Mouse (Mus musculus): Measurements from ENCODE around the gene Ccr10.

DNA sequence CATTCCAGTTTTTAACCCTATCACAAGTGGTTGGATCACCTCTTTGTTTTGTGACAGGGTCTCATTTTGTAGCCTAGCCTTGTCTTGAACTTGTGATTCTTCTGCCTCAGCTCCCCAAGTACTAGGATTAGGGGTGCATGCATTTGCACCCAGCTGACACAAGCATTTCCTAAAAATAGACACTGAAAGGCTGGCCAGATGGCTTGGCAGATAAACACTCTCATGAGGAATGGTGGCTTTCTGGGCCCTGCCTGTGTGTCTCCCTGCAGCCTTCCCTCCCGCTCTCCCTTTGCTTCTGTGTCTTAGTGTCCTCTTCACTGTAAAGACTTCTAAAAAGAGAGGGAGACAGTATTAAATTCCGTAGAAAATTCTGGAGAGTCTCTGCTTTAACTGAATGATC lies 44.1 kb downstream of the Ccr10 start:
- TF ChIP-seq CTCF (IDR thresholded peaks at IDR 0.05; ENCODE audit: control insufficient read depth, insufficient read depth, insufficient replicate concordance, low read depth, low read length) (no peak), POLR2A (IDR thresholded peaks at IDR 0.05; ENCODE audit: control insufficient read depth, low read depth, low read length) (no peak)

All from testis, adult 2 months (tissue).